Mouse (Mus musculus): Measurements from ENCODE around the gene Gm21650.
"Not testable (repeated sequence)": the region's sequence is repeated elsewhere in the genome, so short reads cannot be mapped to it uniquely, and the experiment has no call there.

Gm21650 gene

DNA sequence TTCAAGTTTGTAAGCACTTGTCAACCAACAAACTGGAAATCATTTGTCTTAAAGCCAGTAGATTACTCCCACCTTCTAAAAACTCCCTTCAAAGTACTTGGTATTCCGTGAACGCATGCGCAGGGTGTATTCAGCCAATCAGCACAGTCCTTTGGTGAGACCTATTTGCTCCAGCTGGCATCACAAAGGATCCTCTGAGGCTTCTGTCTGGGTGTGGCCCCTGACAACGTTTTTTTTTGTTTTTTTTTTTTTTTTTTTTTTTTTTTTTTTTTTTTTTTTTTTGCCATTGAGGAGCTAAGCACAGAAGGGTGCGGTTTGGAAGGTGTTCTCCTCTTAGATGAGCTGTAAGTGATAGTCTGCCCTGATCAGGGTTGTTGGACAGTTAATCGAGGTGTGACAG, at the start of gene Gm21650:
Gene Gm21650, plus strand, starts transcription at position 301 of the 400 bp plus-strand sequence.
- in situ Hi-C loops (cut with MboI, MseI): not testable (repeated sequence)
